Mouse (Mus musculus) myocyte (in vitro differentiated cells): Measurements from ENCODE around the gene Gdf1. TPM values are rescaled to one million over a fixed set of nuclear protein-coding genes. Genes with fewer than 3 reads are reported as not detected.
A peak's percentile ranks its signal among the peaks of the same experiment; 100 is the strongest.

ENCODE experiments used
- H3K27me3 ChIP-seq: one replicate; pipeline ENCODE4 v1.6.1; 2011; ENCODE audit not compliant: control insufficient read depth, insufficient read depth, insufficient read length
- H3K36me3 ChIP-seq: one replicate; pipeline ENCODE4 v1.6.1; 2011; ENCODE audit not compliant: control insufficient read depth, insufficient read depth
- H3K4me2 ChIP-seq: one replicate; pipeline ENCODE4 v1.6.1; 2011; ENCODE audit warnings: low read depth, control low read depth
- H3K4me3 ChIP-seq: one replicate; pipeline ENCODE4 v1.5.1; 2011; ENCODE audit warnings: mild to moderate bottlenecking, control low read depth, moderate library complexity
- H3K79me2 ChIP-seq: one replicate; pipeline ENCODE4 v1.6.1; 2011; ENCODE audit not compliant: control insufficient read depth, insufficient read depth
- H3ac ChIP-seq: one replicate; pipeline ENCODE4 v1.6.1; 2011; ENCODE audit not compliant: control insufficient read depth, insufficient read length
- CEBPB ChIP-seq: IDR thresholded peaks from 2 replicates; pipeline ENCODE4 v1.6.1; 2011; ENCODE audit warnings: mild to moderate bottlenecking, moderate library complexity; ENCODE audit not compliant: poor library complexity, insufficient read depth, severe bottlenecking
- E2F4 ChIP-seq: IDR thresholded peaks from one replicate; pipeline ENCODE4 v1.6.1; 2011; ENCODE audit warnings: mild to moderate bottlenecking, control low read depth, moderate library complexity; ENCODE audit not compliant: insufficient read depth
- MAX ChIP-seq: IDR thresholded peaks from one replicate; pipeline ENCODE4 v1.6.1; 2011; ENCODE audit warnings: low read depth, mild to moderate bottlenecking, control low read depth
- MYOD1 ChIP-seq, 3 experiments: IDR thresholded peaks; one replicate each; pipeline ENCODE4 v1.6.1; 2011; ENCODE audit warnings: control low read depth in 2 of 3, low read depth in 2 of 3, mild to moderate bottlenecking in 2 of 3, moderate library complexity in 1 of 3; ENCODE audit not compliant: insufficient read length in 2 of 3, control insufficient read depth in 1 of 3
- MYOG ChIP-seq, 3 experiments: IDR thresholded peaks; one replicate each; pipeline ENCODE4 v1.6.1; 2011; ENCODE audit warnings: control low read depth in 2 of 3, low read depth in 2 of 3, mild to moderate bottlenecking in 2 of 3; ENCODE audit not compliant: insufficient read length in 2 of 3, control insufficient read depth in 1 of 3, insufficient read depth in 1 of 3
- POLR2A ChIP-seq: IDR thresholded peaks from one replicate; pipeline ENCODE4 v1.6.1; 2011; ENCODE audit warnings: low read depth, mild to moderate bottlenecking, control low read depth, moderate library complexity; ENCODE audit not compliant: insufficient read length
- POLR2AphosphoS2 ChIP-seq: IDR thresholded peaks from one replicate; pipeline ENCODE4 v1.6.1; 2011; ENCODE audit warnings: low read depth, control low read depth; ENCODE audit not compliant: insufficient read length
- REST ChIP-seq: IDR thresholded peaks from one replicate; pipeline ENCODE4 v1.6.1; 2011; ENCODE audit warnings: mild to moderate bottlenecking, control low read depth, moderate library complexity; ENCODE audit not compliant: insufficient read depth, insufficient read length
- SRF ChIP-seq: IDR thresholded peaks from one replicate; pipeline ENCODE4 v1.6.1; 2011; ENCODE audit warnings: low read depth; ENCODE audit not compliant: control insufficient read depth, insufficient read length
- TCF12 ChIP-seq: IDR thresholded peaks from one replicate; pipeline ENCODE4 v1.6.1; 2011; ENCODE audit warnings: mild to moderate bottlenecking, control low read depth; ENCODE audit not compliant: poor library complexity, insufficient read depth, severe bottlenecking
- TCF3 ChIP-seq: IDR thresholded peaks from one replicate; pipeline ENCODE4 v1.6.1; 2011; ENCODE audit warnings: low read depth, control low read depth; ENCODE audit not compliant: insufficient read length
- USF1 ChIP-seq: IDR thresholded peaks from one replicate; pipeline ENCODE4 v1.6.1; 2011; ENCODE audit warnings: low read depth, mild to moderate bottlenecking, control low read depth, moderate library complexity
- polyA plus RNA-seq: library from polyadenylated mRNA; unstranded; fragments of >200 nt; fragmentation: generic; extraction: Trizol; gene quantifications from one replicate; pipeline ENCODE4 v1.2.1, GENCODE M21; 2012; ENCODE audit warnings: missing spikeins

Gene Gdf1
- polyA plus RNA-seq, 1 experiment = 2.6 TPM

DNA sequence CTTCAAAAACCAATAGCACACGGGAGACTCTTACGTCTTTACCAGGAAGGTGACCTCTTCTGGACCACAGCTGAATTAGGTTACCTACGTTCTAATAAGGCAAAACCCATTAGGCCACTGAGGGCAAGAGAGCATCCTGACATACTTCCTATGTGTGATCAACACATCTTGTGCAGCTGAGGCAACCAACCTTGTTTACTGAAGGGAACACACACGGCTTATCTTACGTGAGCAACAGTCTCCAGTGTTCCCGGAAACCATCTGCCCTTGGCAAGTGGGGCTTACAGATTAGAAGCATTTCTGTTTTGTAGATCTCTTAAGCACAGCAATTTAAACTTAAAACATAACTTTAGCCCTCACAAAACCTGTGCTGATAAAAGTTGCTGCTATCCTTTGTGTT, 2.1 kb upstream of the Gdf1 start:
- H3K4me3 ChIP-seq = no peak overlapping the region
- TF ChIP-seq POLR2AphosphoS2 (no peak), SRF (no peak), CEBPB (no peak), TCF12 (no peak), MYOD1 (IDR thresholded peaks at IDR 0.05; ENCODE audit: control insufficient read depth in 1 of 3, insufficient read length in 2 of 3, low read depth in 2 of 3) (no peak), MYOG (IDR thresholded peaks at IDR 0.05; ENCODE audit: control insufficient read depth in 1 of 3, insufficient read depth in 1 of 3, insufficient read length in 2 of 3, low read depth in 2 of 3) (no peak), E2F4 (no peak), USF1 (no peak), POLR2A (no peak), MAX (no peak), REST (no peak), TCF3 (no peak)
- H3ac ChIP-seq = no peak overlapping the region
- no peak overlapping the region for H3K4me2 ChIP-seq
- no peaks in the 10 kb centered on the region for H3K27me3 ChIP-seq
- H3K36me3 ChIP-seq = peaks cover 4% of the 10 kb centered on the region
- no peaks in the 10 kb centered on the region for H3K79me2 ChIP-seq

DNA sequence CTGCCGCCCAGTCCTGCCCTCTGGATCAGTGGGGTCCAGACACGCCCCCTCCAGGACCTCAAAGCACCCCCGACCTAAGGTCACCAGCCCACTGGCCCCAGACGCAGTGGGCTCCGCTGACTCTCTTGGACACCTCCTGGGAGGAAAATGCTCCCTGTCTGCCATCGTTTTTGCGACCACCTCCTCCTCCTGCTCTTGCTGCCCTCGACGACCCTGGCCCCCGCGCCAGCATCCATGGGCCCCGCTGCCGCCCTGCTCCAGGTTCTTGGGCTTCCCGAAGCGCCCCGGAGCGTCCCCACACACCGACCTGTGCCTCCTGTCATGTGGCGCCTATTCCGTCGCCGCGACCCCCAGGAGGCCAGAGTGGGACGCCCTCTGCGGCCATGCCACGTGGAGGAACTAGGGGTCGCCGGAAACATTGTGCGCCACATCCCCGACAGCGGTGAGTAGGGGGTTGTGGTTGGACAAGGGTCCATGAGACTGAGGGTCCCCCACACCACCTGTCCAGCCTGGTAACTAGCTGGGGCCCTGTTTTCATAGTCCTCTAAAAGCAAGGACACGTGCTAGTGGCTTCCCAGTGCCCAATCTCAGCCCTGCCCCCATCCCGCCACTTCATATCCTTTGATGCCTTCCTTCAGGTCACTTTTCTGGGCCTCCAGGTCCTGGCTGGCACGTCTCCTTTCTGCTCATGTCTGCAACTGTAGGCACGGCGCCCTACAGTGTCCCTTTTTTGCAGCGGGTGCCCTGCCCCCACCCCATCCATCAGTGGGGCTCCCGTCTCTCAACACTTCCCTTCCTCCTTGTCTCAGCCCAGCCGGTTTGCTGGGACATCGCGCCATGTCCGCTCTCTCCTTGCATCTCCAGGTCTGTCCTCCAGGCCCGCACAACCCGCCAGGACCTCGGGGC, 471 bp downstream of the Gdf1 start:
- no peak overlapping the region for H3K4me3 ChIP-seq
- no peaks in the 10 kb centered on the region for H3K79me2 ChIP-seq
- peaks cover 17% of the 10 kb centered on the region for H3K36me3 ChIP-seq
- no peaks in the 10 kb centered on the region for H3K27me3 ChIP-seq
- H3K4me2 ChIP-seq = no peak overlapping the region
- H3ac ChIP-seq = no peak overlapping the region
- no peak for TF ChIP-seq REST
- TF ChIP-seq POLR2AphosphoS2 = peak; percentile 65

DNA sequence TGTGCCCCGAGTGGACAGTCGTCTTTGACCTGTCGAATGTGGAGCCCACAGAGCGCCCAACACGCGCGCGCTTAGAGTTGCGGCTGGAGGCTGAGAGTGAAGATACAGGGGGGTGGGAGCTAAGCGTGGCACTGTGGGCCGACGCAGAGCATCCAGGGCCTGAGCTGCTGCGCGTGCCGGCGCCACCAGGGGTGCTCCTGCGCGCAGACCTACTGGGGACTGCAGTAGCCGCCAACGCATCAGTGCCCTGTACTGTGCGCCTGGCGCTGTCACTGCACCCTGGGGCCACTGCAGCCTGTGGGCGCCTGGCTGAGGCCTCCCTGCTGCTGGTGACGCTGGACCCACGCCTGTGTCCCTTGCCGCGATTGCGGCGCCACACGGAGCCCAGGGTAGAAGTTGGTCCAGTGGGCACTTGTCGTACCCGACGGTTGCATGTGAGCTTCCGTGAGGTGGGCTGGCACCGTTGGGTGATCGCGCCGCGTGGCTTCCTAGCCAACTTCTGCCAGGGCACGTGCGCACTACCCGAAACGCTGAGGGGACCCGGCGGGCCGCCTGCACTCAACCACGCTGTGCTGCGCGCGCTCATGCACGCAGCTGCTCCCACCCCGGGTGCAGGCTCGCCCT, 1.2 kb downstream of the Gdf1 start:
- H3K27me3 ChIP-seq = no peaks in the 10 kb centered on the region
- H3K79me2 ChIP-seq = no peaks in the 10 kb centered on the region
- peak in 1 of 3 experiments; percentile 3 for TF ChIP-seq MYOG (IDR thresholded peaks at IDR 0.05; ENCODE audit: control insufficient read depth in 1 of 3, insufficient read depth in 1 of 3, insufficient read length in 2 of 3, low read depth in 2 of 3)
- no peak for TF ChIP-seq E2F4
- peak; percentile 30 for TF ChIP-seq POLR2A
- no peak for TF ChIP-seq TCF3
- TF ChIP-seq MAX = no peak
- TF ChIP-seq MYOD1 (IDR thresholded peaks at IDR 0.05; ENCODE audit: control insufficient read depth in 1 of 3, insufficient read length in 2 of 3, low read depth in 2 of 3) = no peak
- TF ChIP-seq REST = no peak
- TF ChIP-seq CEBPB = no peak
- TF ChIP-seq POLR2AphosphoS2 = peak; percentile 71
- no peak for TF ChIP-seq SRF
- no peak for TF ChIP-seq TCF12
- H3K4me3 ChIP-seq = no peak overlapping the region
- no peak overlapping the region for H3ac ChIP-seq
- peaks cover 23% of the 10 kb centered on the region for H3K36me3 ChIP-seq
- H3K4me2 ChIP-seq = no peak overlapping the region

DNA sequence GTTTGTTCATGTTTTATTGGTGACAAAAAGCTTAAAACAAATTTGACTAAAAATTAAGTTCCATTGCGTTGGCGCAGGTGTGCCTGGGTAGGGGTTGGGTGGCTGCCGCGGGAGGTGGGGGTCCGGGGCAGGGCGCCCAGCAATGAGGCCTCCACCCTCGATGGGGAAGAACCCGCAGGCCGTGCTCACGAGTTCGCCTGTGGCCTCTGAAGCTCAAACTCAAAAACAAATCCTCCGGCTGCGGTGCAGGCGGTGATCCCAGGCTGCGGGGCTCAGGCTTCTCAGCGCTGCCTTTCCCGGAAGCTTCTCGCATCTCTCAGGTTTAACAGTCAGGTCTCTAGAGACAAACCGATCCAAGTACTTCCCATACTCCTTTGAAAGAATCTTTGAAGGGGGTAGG, 1.9 kb downstream of the Gdf1 start:
- TF ChIP-seq USF1 (no peak), TCF3 (no peak), E2F4 (no peak), REST (no peak), MAX (no peak), MYOD1 (IDR thresholded peaks at IDR 0.05; ENCODE audit: control insufficient read depth in 1 of 3, insufficient read length in 2 of 3, low read depth in 2 of 3) (no peak), MYOG (IDR thresholded peaks at IDR 0.05; ENCODE audit: control insufficient read depth in 1 of 3, insufficient read depth in 1 of 3, insufficient read length in 2 of 3, low read depth in 2 of 3) (no peak), CEBPB (no peak), TCF12 (no peak), POLR2AphosphoS2 (no peak)
- H3ac ChIP-seq = no peak overlapping the region
- H3K4me3 ChIP-seq = no peak overlapping the region
- H3K79me2 ChIP-seq = no peaks in the 10 kb centered on the region
- no peak overlapping the region for H3K4me2 ChIP-seq
- no peaks in the 10 kb centered on the region for H3K27me3 ChIP-seq
- H3K36me3 ChIP-seq = peaks cover 29% of the 10 kb centered on the region
